Mouse (Mus musculus) cerebellum, adult (tissue): ENCODE data around the gene Banp.

Source experiments
- ATAC-seq: cut with Nextera tagmentation; 2 replicates; pipeline ENCODE4 v1.9.2; 2017; ENCODE audit warnings: mild to moderate bottlenecking, moderate library complexity, mixed read lengths; ENCODE audit not compliant: insufficient number of reproducible peaks, low FRiP score, low TSS enrichment

Gene Banp

GRCm38 (mm10) chr8:122050620-122051019 is 101.1 kb downstream of the Banp start:
- no peak; the same call in 1 of the 2 replicates for ATAC-seq

- ATAC-seq, result no peak
Measured at GRCm38 (mm10) chr8:122055321-122055720, 105.8 kb downstream of the Banp start.

DNA sequence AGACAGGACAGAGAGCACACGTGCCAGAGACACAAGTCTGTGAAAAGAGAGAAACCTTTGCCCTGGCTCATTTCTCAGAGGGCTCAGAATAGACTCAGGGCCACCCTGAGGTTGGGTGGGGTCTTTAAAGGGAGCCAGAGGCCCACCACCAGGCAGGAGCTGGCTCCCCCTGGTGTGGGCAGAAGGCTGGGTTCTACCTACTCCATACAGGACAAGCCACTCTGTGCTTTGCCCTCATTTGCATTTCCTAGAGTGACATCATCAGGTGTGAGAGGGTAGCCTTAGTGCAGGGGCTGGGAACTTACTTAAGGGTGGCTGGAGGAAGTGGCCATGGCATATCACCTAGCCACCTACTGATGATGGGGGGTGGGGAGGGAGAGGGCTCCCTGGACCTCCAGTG is 106.6 kb downstream of the Banp start:
- no peak for ATAC-seq

- ATAC-seq, result no peak
Measured at GRCm38 (mm10) chr8:122056882-122057281, 107.3 kb downstream of the Banp start.

- no peak for ATAC-seq
Measured at GRCm38 (mm10) chr8:122058510-122058909, 109.0 kb downstream of the Banp start.

DNA sequence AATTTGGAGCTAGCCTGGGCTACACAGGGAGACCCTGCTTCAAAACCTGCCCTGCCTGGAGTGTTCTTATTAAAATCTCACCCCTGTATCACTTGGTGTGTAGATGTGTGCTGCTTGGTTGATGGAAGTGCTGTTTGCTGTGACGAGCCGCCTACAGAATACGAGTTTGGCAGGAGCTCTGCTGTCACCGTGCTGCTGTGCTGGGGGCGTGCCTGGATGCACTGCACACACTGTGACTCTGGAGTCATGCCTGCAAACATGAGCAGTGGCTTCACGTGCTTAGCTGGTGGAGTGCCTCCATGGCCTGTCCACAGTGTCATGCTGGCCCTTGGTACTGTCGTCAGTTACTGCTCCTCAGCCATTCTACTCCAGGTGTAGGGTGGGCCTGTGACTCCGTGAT is 109.4 kb downstream of the Banp start:
- no peak for ATAC-seq

- no peak for ATAC-seq
Measured at GRCm38 (mm10) chr8:122062508-122063223, 113.1 kb downstream of the Banp start.

GRCm38 (mm10) chr8:122064353-122064752 is 114.8 kb downstream of the Banp start:
- ATAC-seq, result no peak

DNA sequence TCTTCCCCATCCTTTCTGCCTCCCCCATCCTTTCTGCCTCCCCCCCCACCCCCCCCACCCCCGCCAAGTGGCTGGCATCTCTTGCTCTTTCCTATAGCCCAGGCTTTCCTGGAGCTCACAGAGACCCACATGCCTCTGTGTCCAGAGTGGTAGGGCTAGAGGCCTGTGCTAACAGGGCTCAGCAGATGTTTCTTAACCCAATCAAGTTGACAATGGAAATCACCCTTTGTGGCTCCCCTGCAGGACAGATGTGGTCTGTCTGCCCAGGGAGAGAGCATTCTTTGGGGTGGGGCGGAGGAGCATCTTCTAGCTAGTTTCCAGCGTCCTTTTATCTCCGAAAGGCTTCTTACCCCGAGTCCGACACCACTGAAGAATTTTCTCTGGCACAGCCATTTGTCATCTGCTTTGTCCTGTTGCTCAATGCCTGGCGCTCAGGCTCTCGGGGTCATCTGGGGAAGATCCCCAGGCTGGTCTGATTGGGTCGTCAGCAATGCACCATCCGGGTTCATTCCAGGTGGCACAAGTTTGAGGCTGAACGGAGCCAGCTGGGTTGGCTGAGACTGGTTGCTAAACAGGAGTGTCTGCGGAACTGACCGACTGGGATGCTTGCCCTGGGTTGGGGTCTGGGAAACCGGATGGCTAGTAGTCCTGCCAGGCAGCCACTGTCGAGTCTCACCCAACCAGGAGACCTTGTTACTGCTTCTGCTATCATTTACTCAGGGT is 118.4 kb downstream of the Banp start:
- no peak for ATAC-seq

DNA sequence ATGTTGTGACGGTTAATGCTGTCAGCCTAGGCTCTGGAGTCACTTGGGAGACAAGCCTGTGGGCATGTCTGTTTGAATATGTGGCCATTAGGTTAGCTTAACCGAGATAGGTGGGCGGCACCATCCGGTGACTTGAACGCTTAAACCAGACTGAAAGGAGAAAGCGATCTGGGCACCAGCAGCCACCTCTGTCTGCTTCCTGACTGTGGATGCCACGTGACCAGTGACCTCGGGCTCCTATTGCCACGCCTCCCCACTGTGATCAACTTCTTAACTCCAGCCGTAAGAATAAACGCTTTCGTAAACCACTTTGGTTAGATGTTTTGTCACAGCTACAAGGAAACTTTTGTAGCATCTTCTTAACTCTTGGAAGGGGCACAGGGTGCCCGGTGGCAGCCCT is 119.1 kb downstream of the Banp start:
- no peak for ATAC-seq

- no peak for ATAC-seq
Measured at GRCm38 (mm10) chr8:122069281-122069680, 119.7 kb downstream of the Banp start.

DNA sequence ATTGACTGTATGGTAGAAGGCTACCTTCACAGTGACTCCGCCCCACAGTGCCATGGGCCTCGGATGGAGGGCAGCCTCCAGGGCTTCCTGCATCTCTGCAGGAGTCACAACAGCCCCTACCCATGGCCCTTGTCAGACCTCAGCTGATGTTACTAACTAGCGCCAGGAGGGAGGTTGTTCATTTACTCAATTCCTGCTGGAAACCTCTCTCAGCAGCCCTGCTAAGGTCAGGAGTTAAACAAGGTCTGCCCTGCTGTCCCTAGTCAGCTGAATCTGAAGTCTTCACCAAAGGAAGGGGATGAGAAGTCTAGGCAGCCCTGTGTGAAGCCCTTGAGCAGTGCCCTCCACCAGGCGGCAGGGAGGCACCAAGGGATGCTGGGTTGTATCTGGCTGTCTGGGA is 121.6 kb downstream of the Banp start:
- no peak for ATAC-seq

DNA sequence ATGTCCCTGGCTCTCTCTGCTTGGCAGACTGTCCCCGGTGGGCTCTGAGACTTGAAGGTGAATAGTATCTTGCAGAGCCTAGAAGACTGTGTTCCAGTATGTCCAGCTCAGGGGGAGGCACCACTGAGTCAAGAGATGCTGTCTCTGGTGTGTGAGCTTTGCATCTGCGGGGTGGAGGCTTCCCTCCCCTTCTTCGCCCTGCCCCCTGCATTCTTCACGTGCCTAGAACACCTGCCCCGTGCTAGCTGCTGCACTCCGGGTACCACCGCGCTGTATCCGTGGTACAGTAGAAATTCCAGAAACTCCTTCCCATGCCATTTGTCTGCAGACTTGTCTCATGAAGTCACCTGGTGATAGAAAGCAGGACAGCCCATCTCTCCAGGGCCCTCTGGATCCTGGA is 124.4 kb downstream of the Banp start:
- ATAC-seq, result no peak

DNA sequence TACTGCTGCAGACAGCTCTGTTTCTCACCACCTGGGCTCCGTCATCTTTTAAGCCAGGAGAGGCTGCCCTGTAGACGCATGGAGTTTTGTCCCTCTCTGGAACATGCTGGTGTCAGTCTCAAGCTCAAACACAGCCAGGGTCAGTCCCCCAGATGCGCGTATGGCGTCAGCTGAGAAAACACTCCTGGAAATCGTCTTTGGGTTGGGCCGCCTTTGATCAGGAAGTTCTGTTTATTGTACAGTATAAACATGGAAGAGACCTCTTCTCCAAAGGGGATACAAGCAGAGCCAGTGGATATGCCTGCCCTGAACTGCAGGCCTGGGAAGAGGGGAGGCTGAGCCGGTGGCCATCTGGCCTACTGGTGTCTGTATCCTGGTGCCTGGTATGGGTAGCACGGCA is 124.9 kb downstream of the Banp start:
- ATAC-seq, result no peak

- no peak for ATAC-seq
Measured at GRCm38 (mm10) chr8:122074977-122075376, 125.4 kb downstream of the Banp start.

GRCm38 (mm10) chr8:122076183-122076842 is 126.8 kb downstream of the Banp start:
- no peak for ATAC-seq

GRCm38 (mm10) chr8:122078321-122078720 is 128.8 kb downstream of the Banp start:
- no peak for ATAC-seq
